Mouse (Mus musculus) olfactory bulb, adult 2 months (tissue): ENCODE results near the gene Ski.

ENCODE experiments used
- CTCF ChIP-seq: fragments of 200-500 bp; IDR thresholded peaks from 2 replicates; pipeline ENCODE4 v1.5.1; 2012; ENCODE audit warnings: low read depth, mild to moderate bottlenecking, low read length, moderate library complexity; ENCODE audit not compliant: insufficient read depth
- POLR2A ChIP-seq: fragments of 200-500 bp; IDR thresholded peaks from 2 replicates; pipeline ENCODE4 v1.6.1; 2012; ENCODE audit warnings: mild to moderate bottlenecking, low read depth, low read length, moderate library complexity; ENCODE audit not compliant: insufficient read depth

DNA sequence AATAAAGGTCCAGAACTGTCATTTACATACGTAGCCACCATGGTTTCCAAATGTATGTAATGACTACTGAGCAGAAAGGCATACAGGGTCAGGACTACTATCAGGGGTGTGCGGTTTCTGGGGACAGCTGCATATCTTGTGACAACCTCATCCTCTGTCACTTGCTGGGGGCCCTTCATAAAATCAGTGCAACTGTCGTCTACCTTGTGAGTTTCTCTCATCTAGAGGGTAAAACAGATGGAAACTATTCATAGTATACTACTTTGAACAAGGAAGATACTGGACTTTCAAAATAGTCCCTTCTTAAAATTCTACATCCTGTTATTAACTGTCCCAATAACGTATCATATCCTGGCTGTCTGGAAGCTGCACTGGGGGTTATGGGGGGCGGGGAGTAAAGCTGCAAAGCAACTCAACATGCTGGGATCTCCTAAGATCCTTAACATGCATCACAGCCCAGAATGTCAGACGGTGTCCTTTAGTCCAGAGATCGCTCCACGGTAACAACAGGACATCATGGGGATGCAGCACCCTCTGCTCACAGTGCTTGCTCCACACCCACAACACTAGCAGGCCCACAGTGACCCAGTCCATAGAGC, 51.7 kb downstream of the Ski start:
- no peak for TF ChIP-seq POLR2A
- no peak for TF ChIP-seq CTCF
